Mouse (Mus musculus) C2C12 (cell line): ENCODE data around the gene Slc35a1.

Source experiments
- CEBPB ChIP-seq: IDR thresholded peaks from one replicate; pipeline ENCODE4 v1.6.1; 2011; ENCODE audit warnings: low read depth, mild to moderate bottlenecking, control low read depth, moderate library complexity
- CTCF ChIP-seq: IDR thresholded peaks from one replicate; pipeline ENCODE4 v1.5.1; 2011; ENCODE audit not compliant: control insufficient read depth, insufficient read depth, insufficient read length
- MAX ChIP-seq: IDR thresholded peaks from one replicate; pipeline ENCODE4 v1.6.1; 2011; ENCODE audit warnings: mild to moderate bottlenecking, control low read depth
- MYOG ChIP-seq: IDR thresholded peaks from one replicate; pipeline ENCODE4 v1.6.1; 2011; ENCODE audit not compliant: control insufficient read depth, insufficient read length; ENCODE audit errors: extremely low read depth
- USF1 ChIP-seq: IDR thresholded peaks from one replicate; pipeline ENCODE4 v1.6.1; 2011; ENCODE audit warnings: low read depth, mild to moderate bottlenecking, control low read depth, moderate library complexity

DNA sequence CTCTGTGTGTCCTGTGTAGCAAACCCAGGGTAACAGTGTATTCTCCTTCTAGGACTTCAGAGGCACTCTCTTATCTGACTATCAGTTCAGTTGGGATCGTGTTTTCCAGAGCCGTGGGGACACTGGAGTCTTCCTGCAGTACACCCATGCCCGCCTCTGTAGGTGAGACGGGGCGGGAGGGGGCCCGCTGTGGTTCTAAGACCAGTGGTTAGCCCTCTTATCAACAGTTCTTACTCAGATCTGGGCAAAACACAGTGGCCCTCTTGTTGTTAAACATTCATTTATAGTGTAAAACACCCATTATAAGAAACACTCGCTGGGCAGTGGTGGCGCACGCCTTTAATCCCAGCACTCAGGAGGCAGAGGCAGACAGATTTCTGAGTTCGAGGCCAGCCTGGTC, 31.1 kb downstream of the Slc35a1 start:
- TF ChIP-seq USF1 = no peak
- TF ChIP-seq CTCF = no peak
- TF ChIP-seq CEBPB = no peak
- TF ChIP-seq MAX = no peak
- no peak for TF ChIP-seq MYOG
